Mouse (Mus musculus) bone marrow macrophage, adult 2 months (primary cell): ENCODE measurements around the gene Myo10.

Source experiments
- CTCF ChIP-seq: IDR thresholded peaks from 2 replicates; pipeline ENCODE4 v1.5.1; 2012; ENCODE audit warnings: low read depth, mild to moderate bottlenecking, low read length, moderate library complexity
- POLR2A ChIP-seq: IDR thresholded peaks from 2 replicates; pipeline ENCODE4 v1.6.1; 2012; ENCODE audit warnings: mild to moderate bottlenecking, low read depth, low read length, borderline replicate concordance

DNA sequence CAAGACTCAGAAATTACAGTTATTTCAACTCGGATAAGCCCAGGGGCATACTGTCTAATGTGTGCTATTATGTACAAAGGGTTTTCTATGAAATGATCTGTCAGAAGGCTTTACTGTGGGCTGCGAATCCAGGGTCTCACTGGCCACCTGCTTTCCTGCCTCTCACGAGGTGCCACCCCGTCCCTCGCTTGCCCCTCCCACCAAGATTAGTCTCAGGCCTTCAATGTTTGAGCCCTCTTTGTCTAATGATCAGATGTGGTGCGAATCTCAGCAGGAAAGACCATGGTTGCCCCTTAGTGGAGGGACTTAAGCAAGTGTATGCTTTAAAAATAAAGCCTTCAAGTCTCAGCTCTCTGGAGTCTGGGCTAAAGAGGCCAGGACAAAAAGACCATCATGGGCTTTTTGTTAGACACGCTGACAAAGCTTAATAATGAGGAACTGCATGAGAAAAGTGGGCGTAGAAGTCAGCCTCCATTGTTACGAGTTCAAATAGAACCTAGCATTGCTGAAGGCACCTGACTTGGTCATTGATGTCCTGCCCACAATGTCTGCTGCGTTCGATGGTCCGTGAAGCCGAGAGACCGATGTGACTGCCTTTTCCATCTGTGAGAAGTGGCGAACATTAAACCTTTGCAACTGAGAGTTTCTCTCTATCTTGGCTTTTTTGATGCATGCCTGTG lies 67.9 kb downstream of the Myo10 start:
- no peak for TF ChIP-seq POLR2A
- TF ChIP-seq CTCF: no peak
